ENCODE assay signal across 8 mouse cellular contexts in genomic region chr11:57627086-57627735, GRCm38 (mm10). TPM values are rescaled to one million over a fixed set of nuclear protein-coding genes. Genes with fewer than 3 reads are reported as not detected.
DNase-seq lines count a peak whose midpoint lies in the region; ATAC-seq and TF ChIP-seq lines count a peak whose summit lies in the region.

No protein-coding gene starts in this region.

- no peak overlapping the region for H3K27ac ChIP-seq in forebrain, postnatal 0 days (ENCODE audit: low read depth, low read length)
- H3K27ac ChIP-seq in forebrain, embryonic 15.5 days (replicated peaks): no peak overlapping the region
- no peak overlapping the region for H3K27ac ChIP-seq in stomach, embryonic 16.5 days (ENCODE audit: low read length)

- H3K9me3 ChIP-seq in forebrain, postnatal 0 days (ENCODE audit: low read length): no peaks in the 10 kb centered on the region
- H3K9me3 ChIP-seq in forebrain, embryonic 15.5 days: no peaks in the 10 kb centered on the region
- no peaks in the 10 kb centered on the region for H3K9me3 ChIP-seq in stomach, embryonic 16.5 days (replicated peaks; ENCODE audit: control insufficient read depth, low read length)

- no peaks in the 10 kb centered on the region for H3K4me1 ChIP-seq in forebrain, postnatal 0 days (ENCODE audit: insufficient read depth)
- peaks cover 20% of the 10 kb centered on the region for H3K4me1 ChIP-seq in forebrain, embryonic 15.5 days
- H3K4me1 ChIP-seq in stomach, embryonic 16.5 days (ENCODE audit: control insufficient read depth, insufficient read depth, low read length): 0 out of 2 replicates have a peak, but pooled peaks cover 4% of the 10 kb centered on the region

- WGBS in forebrain, postnatal 0 days: 42% methylated on average over 9 of the region's 9 CpGs
- 48% methylated on average over 9 of the region's 9 CpGs for WGBS in forebrain, embryonic 15.5 days
- 41% methylated on average over 9 of the region's 9 CpGs for WGBS in stomach, embryonic 16.5 days

- no peak overlapping the region for H3K4me2 ChIP-seq in forebrain, postnatal 0 days (ENCODE audit: low read depth)
- H3K4me2 ChIP-seq in forebrain, embryonic 15.5 days (replicated peaks): no peak overlapping the region
- H3K4me2 ChIP-seq in stomach, embryonic 16.5 days (ENCODE audit: low read depth, low read length): no peak overlapping the region

- no peak overlapping the region for H3K4me3 ChIP-seq in forebrain, postnatal 0 days (ENCODE audit: low read depth, low read length)
- no peak overlapping the region for H3K4me3 ChIP-seq in forebrain, embryonic 15.5 days
- no peak overlapping the region for H3K4me3 ChIP-seq in stomach, embryonic 16.5 days (replicated peaks; ENCODE audit: low read length)

- H3K9ac ChIP-seq in forebrain, postnatal 0 days: no peak overlapping the region
- no peak overlapping the region for H3K9ac ChIP-seq in forebrain, embryonic 15.5 days (replicated peaks)
- no peak overlapping the region for H3K9ac ChIP-seq in stomach, embryonic 16.5 days (ENCODE audit: low read length)

- no peaks in the 10 kb centered on the region for H3K36me3 ChIP-seq in forebrain, postnatal 0 days (ENCODE audit: insufficient read depth)
- no peaks in the 10 kb centered on the region for H3K36me3 ChIP-seq in forebrain, embryonic 15.5 days
- H3K36me3 ChIP-seq in stomach, embryonic 16.5 days (ENCODE audit: control insufficient read depth, insufficient read depth, low read length): no peaks in the 10 kb centered on the region

- no peak for DNase-seq in forebrain, postnatal 0 days
- peak; percentile 48 for DNase-seq in right cerebral cortex, postnatal 14 days
- DNase-seq in right cerebral cortex, postnatal 25 days: no peak
- DNase-seq in embryo, embryonic 10 days (ENCODE audit: low spot score): peak; percentile 58
- DNase-seq in kidney, postnatal 4 days: peak; percentile 66 to 73
- DNase-seq in left cerebral cortex, postnatal 36 days (ENCODE audit: low spot score in 2 of 2): no peak

- no peaks in the 10 kb centered on the region for H3K27me3 ChIP-seq in forebrain, postnatal 0 days (ENCODE audit: insufficient read depth, low read length)
- no peaks in the 10 kb centered on the region for H3K27me3 ChIP-seq in forebrain, embryonic 15.5 days
- no peaks in the 10 kb centered on the region for H3K27me3 ChIP-seq in stomach, embryonic 16.5 days (ENCODE audit: control insufficient read depth, insufficient read depth, low read length)

- TF ChIP-seq CTCF in forebrain, postnatal 0 days (IDR thresholded peaks at IDR 0.05; ENCODE audit: low read depth): peak; percentile 51

- ATAC-seq in forebrain, postnatal 0 days: no peak
- ATAC-seq in forebrain, embryonic 15.5 days (replicated peaks): no peak
- peak; percentile 45 for ATAC-seq in stomach, embryonic 16.5 days (ENCODE audit: insufficient read depth, low FRiP score)

- intact Hi-C loops in left cerebral cortex, postnatal 36 days (cut with DNase I): no loop called here

RNA-seq across cellular contexts. Expression of gene Galnt10, which starts 18.0 kb away (rescaled TPM):
- 14.5 and 20.7 TPM in 2 replicates for total RNA-seq in forebrain, postnatal 0 days (2014; rRNA removed)
- polyA plus RNA-seq in forebrain, postnatal 0 days (2015; fragmentation: Nextera tagmentation; extraction: Ambion mirVana): 8.0 and 9.5 TPM in 2 replicates
- polyA plus RNA-seq in forebrain, embryonic 15.5 days (2015; fragmentation: Nextera tagmentation; extraction: Ambion mirVana): 14.3 and 15.3 TPM in 2 replicates
- 15.7 and 17.4 TPM in 2 replicates for polyA plus RNA-seq in stomach, embryonic 16.5 days (2015; fragmentation: Nextera tagmentation; extraction: Ambion mirVana)
- 1 to 10 TPM; 6.3 to 8.1 TPM for total RNA-seq in left cerebral cortex, postnatal 36 days (2021)

Comparison
In these comparisons a context has a peak if more than half of its experiments do, and no peak if none do; other contexts are left out.
1. DNase-seq: peak in right cerebral cortex, postnatal 14 days (single experiment), embryo, embryonic 10 days (single experiment) and kidney, postnatal 4 days (2 of 2); none in forebrain, postnatal 0 days (single experiment), right cerebral cortex, postnatal 25 days (single experiment) and left cerebral cortex, postnatal 36 days (0 of 2).